Mouse (Mus musculus) gonadal fat pad, adult 2 months (tissue): ENCODE measurements around the gene Fer. TPM values are rescaled to one million over a fixed set of nuclear protein-coding genes. Genes with fewer than 3 reads are reported as not detected.

Experiments used
- DNase-seq: peaks from one replicate; pipeline ENCODE4 v3.0.0-alpha.2; 2012; ENCODE audit warnings: low read depth
- polyA plus RNA-seq: library from polyadenylated mRNA; depleted of rRNA; stranded (reverse); fragments of >200 nt; gene quantifications from 2 replicates; pipeline ENCODE4 v1.2.3, GENCODE M21; 2012; rRNA removed

Gene Fer
- polyA plus RNA-seq, 1 experiment = 4.8 TPM

GRCm38 (mm10) chr17:64140063-64140850 lies 277.4 kb downstream of the Fer start:
- no peak for DNase-seq

- DNase-seq = no peak
Measured at GRCm38 (mm10) chr17:64141856-64142255, 279.0 kb downstream of the Fer start.

GRCm38 (mm10) chr17:64146409-64146808 lies 283.5 kb downstream of the Fer start:
- DNase-seq = no peak

GRCm38 (mm10) chr17:64150717-64151116 lies 287.9 kb downstream of the Fer start:
- DNase-seq = no peak

GRCm38 (mm10) chr17:64167731-64168130 lies 304.9 kb downstream of the Fer start:
- DNase-seq = no peak

GRCm38 (mm10) chr17:64170019-64170418 lies 307.2 kb downstream of the Fer start:
- DNase-seq = no peak

- no peak for DNase-seq
Measured at GRCm38 (mm10) chr17:64172474-64172873, 309.6 kb downstream of the Fer start.

GRCm38 (mm10) chr17:64180546-64180945 lies 317.7 kb downstream of the Fer start:
- no peak for DNase-seq

GRCm38 (mm10) chr17:64181291-64181690 lies 318.4 kb downstream of the Fer start:
- DNase-seq = no peak

GRCm38 (mm10) chr17:64182599-64182998 lies 319.7 kb downstream of the Fer start:
- no peak for DNase-seq

GRCm38 (mm10) chr17:64183196-64183595 lies 320.3 kb downstream of the Fer start:
- no peak for DNase-seq

Other genes starting within 250 kb of the Fer start
- 2.4 and 3.8 TPM in 2 replicates for gene A930002H24Rik, start 729 bp downstream of the Fer start, polyA plus RNA-seq